Mouse (Mus musculus) neural tube, embryonic 15.5 days (tissue): ENCODE measurements around the gene Hes3. TPM values are rescaled to one million over a fixed set of nuclear protein-coding genes. Genes with fewer than 3 reads are reported as not detected.

Source experiments
- ATAC-seq: fragments of 200-750 bp; cut with Nextera tagmentation; 2 replicates; pipeline ENCODE4 v1.8.0; 2017; ENCODE audit warnings: mild to moderate bottlenecking, moderate TSS enrichment, moderate library complexity; ENCODE audit not compliant: low FRiP score
- H3K27ac ChIP-seq: fragments of 300-500 bp; sonication (generic); replicated peaks from 2 replicates; pipeline ENCODE4 v1.5.1; 2015; ENCODE audit warnings: mild to moderate bottlenecking, inconsistent platforms
- H3K27me3 ChIP-seq: fragments of 300-500 bp; sonication (generic); replicated peaks from 2 replicates; pipeline ENCODE4 v1.6.1; 2015; ENCODE audit warnings: inconsistent platforms
- H3K36me3 ChIP-seq: fragments of 300-500 bp; sonication (generic); 2 replicates; pipeline ENCODE4 v1.6.1; 2015; ENCODE audit warnings: inconsistent platforms
- H3K4me1 ChIP-seq: fragments of 300-500 bp; sonication (generic); 2 replicates; pipeline ENCODE4 v1.6.1; 2015; ENCODE audit warnings: inconsistent platforms
- H3K4me2 ChIP-seq: fragments of 300-500 bp; sonication (generic); 2 replicates; pipeline ENCODE4 v1.6.1; 2015; ENCODE audit warnings: inconsistent platforms, mild to moderate bottlenecking, moderate library complexity
- H3K4me3 ChIP-seq: fragments of 300-500 bp; sonication (generic); replicated peaks from 2 replicates; pipeline ENCODE4 v1.5.1; 2015; ENCODE audit warnings: mild to moderate bottlenecking, inconsistent platforms
- H3K9ac ChIP-seq: fragments of 300-500 bp; sonication (generic); replicated peaks from 2 replicates; pipeline ENCODE4 v1.6.1; 2015; ENCODE audit warnings: mild to moderate bottlenecking, inconsistent platforms
- H3K9me3 ChIP-seq: fragments of 300-500 bp; sonication (generic); replicated peaks from 2 replicates; pipeline ENCODE4 v1.6.1; 2016; ENCODE audit warnings: inconsistent platforms
- WGBS: fragments of 180-500 bp; shearing (Covaris S2); methylation state at CpG from one replicate; pipeline ENCODE4 v1.1.7; 2015; ENCODE audit warnings: mixed read lengths; 5-methylcytosine and 5-hydroxymethylcytosine counted together
- polyA plus RNA-seq: library from polyadenylated mRNA; unstranded; fragments of >200 nt; fragmentation: Nextera tagmentation; extraction: Ambion mirVana; gene quantifications from 2 replicates; pipeline ENCODE4 v1.2.1, GENCODE M21; 2015

The Hes3 gene
- polyA plus RNA-seq, 1 experiment from 2014 or later: 0.29 TPM

DNA sequence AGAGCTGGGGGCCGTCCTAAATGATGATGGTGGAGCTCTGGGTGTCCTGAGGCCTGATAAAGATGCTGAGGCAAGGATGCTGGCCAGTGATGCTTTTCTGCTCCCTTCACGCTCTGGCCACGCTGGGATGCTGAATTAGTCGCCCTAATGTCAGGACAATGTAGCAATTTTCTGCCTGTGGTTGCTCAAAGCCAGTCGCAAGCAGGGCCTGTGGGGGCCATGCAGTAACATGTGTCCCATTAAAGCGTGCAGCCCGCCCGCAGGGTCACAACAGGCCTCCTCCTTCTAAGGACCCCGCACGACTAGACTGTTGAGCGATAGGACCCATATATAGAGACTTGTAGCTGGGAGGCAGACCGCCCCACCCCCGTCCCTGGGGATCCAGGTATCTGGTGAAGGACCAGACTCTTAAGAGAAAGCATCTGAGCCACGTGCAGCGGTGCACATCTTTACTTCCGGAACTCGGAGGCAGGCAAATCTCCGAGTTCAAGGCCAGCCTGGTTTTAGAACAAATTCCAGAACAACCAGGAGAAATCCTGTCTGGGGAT is 3.0 kb downstream of the Hes3 start:
- Histone ChIP-seq H3K4me2 (no peak overlapping the region), H3K9ac (no peak overlapping the region), H3K4me1 (peaks cover 68% of the 10 kb centered on the region), H3K9me3 (no peaks in the 10 kb centered on the region), H3K27ac (no peak overlapping the region), H3K36me3 (no peaks in the 10 kb centered on the region), H3K4me3 (no peak overlapping the region), H3K27me3 (peaks cover 87% of the 10 kb centered on the region)
- no peak for ATAC-seq
- WGBS: 21% methylated on average over 18 of the region's 18 CpGs

DNA sequence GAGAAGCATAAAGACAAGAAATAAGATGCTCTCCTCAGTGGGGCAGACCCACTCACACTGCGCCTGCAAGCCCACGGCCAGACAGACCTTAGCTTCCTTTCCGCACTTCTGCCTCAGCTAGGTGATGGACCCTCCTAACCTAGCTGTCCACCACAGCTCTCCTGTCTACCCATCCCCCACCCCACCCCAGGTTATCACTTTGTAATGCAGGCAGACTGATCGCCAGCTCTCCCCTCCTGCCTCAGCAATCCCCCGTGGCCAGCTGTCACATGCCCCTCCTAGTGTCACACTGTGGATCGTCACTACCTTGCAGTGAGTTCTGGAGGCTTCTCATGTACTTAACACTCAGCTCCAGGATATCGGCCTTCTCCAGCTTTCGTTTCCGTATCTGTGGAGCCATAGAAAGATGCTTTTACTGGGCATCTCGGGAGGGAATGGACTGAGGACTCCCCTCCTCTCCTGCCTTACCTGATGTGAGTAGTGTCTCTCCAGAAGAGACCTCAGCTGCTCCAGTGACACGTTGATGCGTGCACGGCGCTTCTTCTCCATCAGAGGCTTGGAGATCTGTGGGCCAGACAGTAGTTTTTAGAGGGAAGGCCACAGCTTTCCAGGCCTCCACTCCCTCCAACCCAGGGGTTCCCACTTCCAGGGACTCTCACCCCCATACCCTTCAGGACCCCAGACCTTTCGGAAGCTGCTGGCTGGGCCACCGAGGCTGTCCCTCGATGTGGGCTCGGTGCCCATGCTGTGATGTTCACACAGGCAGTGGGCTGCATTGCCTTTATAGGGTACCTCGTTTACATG is 3.9 kb downstream of the Hes3 start:
- Histone ChIP-seq H3K36me3 (no peaks in the 10 kb centered on the region), H3K9ac (no peak overlapping the region), H3K27ac (no peak overlapping the region), H3K4me2 (0 out of 2 replicates have a peak overlapping the region, but pooled peaks have one; percentile 79), H3K4me1 (peaks cover 68% of the 10 kb centered on the region), H3K9me3 (no peaks in the 10 kb centered on the region), H3K4me3 (no peak overlapping the region), H3K27me3 (peaks cover 88% of the 10 kb centered on the region)
- no peak for ATAC-seq
- 11% methylated on average over 19 of the region's 19 CpGs for WGBS

DNA sequence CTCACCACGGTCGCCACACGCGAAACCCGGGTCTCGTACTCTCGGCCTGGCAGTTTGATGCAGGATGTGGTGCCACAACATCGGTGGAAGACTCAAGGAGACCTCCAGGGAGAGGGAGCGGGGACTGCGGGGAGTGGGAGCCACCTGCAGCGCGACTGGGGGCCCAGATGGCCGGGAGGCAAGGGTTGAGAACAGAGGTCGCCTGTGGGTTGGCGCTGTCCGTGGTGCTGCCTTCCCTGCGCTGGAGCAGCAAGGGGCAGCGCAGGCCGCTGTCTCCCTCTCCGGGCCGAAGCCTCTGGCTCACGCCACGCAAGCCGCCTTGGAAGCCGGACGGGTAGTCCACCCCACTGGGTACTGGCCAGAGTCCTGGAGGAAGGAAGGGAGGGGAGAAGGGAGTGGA is 4.6 kb downstream of the Hes3 start:
- H3K36me3 ChIP-seq: no peaks in the 10 kb centered on the region
- H3K27me3 ChIP-seq: peaks cover 88% of the 10 kb centered on the region
- H3K27ac ChIP-seq: no peak overlapping the region
- H3K9me3 ChIP-seq: no peaks in the 10 kb centered on the region
- WGBS: 1% methylated on average over 26 of the region's 26 CpGs
- H3K4me2 ChIP-seq: peak overlapping the region; percentile 79
- H3K4me1 ChIP-seq: peaks cover 63% of the 10 kb centered on the region
- H3K4me3 ChIP-seq: peak overlapping the region; percentile 40
- ATAC-seq: no peak
- H3K9ac ChIP-seq: peak overlapping the region; percentile 50

DNA sequence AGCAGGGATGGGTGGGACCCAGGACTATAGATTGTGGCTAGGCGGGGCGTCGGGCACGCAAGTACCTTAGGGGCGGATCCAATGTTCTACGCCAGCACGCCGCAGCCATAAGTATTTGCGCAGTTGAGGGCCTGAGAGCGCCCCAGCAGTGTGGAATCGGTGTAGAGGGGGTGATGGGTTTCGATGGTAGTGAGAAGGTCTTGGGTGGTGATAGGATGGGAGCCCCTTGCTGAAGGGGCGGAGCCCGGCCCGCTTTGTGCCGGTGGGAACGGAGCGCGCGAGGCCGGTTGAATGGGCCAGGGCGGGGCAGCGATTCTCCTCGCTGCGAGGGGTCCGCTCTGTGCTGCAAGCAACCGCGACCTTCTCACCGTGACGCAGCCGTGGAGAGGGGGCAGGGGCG is 5.3 kb downstream of the Hes3 start:
- peaks cover 57% of the 10 kb centered on the region for H3K4me1 ChIP-seq
- peak overlapping the region; percentile 79 for H3K4me2 ChIP-seq
- H3K27ac ChIP-seq: peak overlapping the region; percentile 41; the same call in 1 of the 2 replicates
- 1% methylated on average over 31 of the region's 32 CpGs for WGBS
- peak; percentile 51; the same call in 1 of the 2 replicates for ATAC-seq
- no peaks in the 10 kb centered on the region for H3K9me3 ChIP-seq
- H3K9ac ChIP-seq: peak overlapping the region; percentile 50
- H3K27me3 ChIP-seq: peaks cover 88% of the 10 kb centered on the region
- H3K4me3 ChIP-seq: peak overlapping the region; percentile 40
- H3K36me3 ChIP-seq: no peaks in the 10 kb centered on the region; the same call in 1 of the 2 replicates

DNA sequence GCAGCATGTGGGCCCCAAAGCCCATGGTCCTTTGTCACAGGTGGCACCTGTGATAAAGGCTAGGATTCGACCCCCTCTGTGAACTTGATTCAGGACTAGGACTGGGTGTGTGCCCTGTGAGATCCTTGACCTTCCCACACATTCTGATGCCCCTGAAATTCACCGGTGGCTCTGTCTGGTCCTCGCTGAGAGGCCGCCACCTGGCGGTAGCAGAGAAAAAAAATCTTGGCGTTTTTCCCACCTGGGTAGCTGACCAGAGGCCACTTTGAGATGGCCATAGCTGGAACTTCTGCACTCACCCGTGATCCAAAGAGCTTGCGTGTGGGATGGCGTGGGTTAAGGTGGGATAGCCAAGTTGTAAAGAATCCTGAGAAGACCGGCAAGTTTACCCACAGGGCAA is 6.0 kb downstream of the Hes3 start:
- Histone ChIP-seq H3K4me3 (no peak overlapping the region), H3K27me3 (peaks cover 89% of the 10 kb centered on the region), H3K9me3 (no peaks in the 10 kb centered on the region), H3K27ac (no peak overlapping the region), H3K4me2 (peak overlapping the region; percentile 79; the same call in 1 of the 2 replicates), H3K9ac (no peak overlapping the region), H3K36me3 (peaks cover 3% of the 10 kb centered on the region; the same call in 1 of the 2 replicates), H3K4me1 (peaks cover 50% of the 10 kb centered on the region)
- ATAC-seq: no peak
- WGBS: 8% methylated on average over 10 of the region's 10 CpGs

DNA sequence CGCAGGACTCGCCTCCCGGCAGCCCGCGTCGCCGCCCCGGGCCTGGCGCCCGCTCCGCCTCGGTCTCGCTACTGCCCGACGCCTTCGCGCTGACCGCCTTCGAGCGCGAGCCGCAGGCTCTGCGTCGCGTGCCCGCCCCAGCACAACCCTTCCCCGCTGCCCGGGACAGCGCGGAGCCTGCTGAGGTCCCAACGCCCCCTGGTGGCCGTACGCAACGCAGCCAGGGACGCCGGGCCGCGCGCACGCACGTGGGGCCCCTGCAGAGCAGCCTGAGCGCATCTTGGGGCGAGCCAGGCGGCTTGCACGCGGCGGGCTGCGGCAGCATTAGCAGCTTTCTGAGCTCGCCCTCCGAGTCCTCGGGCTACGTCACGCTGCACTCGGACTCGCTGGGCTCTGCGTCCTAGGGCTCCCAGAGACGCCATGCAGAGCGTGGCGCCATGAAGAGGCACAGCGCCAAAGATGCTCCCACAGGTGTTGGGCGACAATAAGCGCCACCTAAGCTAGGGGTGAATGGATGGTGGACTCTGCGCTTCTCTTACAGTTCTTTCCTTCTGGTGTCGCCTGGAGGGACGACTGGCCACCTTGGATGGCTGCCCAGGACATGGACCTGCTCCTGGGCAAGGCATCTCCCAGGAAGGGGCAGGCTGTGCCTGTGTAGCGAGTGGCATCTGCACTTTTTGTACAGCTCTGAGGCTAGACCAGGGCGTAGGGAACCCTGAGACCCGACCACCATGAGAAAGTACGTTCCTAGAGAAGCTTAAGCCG is 8.1 kb downstream of the Hes3 start:
- peak overlapping the region; percentile 72 for H3K4me2 ChIP-seq
- H3K9me3 ChIP-seq: no peaks in the 10 kb centered on the region
- ATAC-seq: peak; percentile 71
- H3K9ac ChIP-seq: peak overlapping the region; percentile 41
- H3K27me3 ChIP-seq: peaks cover 93% of the 10 kb centered on the region
- peaks cover 39% of the 10 kb centered on the region for H3K4me1 ChIP-seq
- WGBS: 7% methylated on average over 61 of the region's 70 CpGs
- peak overlapping the region; percentile 40 for H3K4me3 ChIP-seq
- H3K27ac ChIP-seq: no peak overlapping the region
- H3K36me3 ChIP-seq: peaks cover 9% of the 10 kb centered on the region

DNA sequence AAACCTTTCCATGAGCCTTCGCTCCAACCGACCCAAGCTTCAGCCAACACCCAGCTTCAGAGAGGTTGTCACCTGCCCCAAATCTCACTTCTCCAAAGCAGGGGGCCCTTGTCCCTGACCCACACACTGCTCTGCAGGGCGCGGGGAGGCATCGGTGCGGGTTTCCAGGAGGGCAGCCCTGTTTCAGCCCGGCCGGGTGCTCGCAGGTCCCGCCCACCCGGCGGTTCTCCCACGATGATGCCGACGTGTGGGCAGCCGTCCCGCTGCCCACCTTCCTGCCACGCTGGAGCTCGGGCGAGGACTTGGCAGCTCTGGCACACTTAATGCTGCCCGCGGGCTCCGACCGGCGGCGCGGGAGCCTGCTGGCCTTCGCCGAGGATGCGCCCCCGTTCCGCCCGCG is 8.7 kb downstream of the Hes3 start:
- H3K9me3 ChIP-seq: no peaks in the 10 kb centered on the region
- H3K9ac ChIP-seq: peak overlapping the region; percentile 41
- H3K27ac ChIP-seq: no peak overlapping the region
- 0 out of 2 replicates have a peak, but pooled peaks have one; percentile 1 for ATAC-seq
- peaks cover 32% of the 10 kb centered on the region for H3K4me1 ChIP-seq
- H3K36me3 ChIP-seq: peaks cover 9% of the 10 kb centered on the region
- peak overlapping the region; percentile 72 for H3K4me2 ChIP-seq
- 15% methylated on average over 34 of the region's 34 CpGs for WGBS
- H3K27me3 ChIP-seq: peaks cover 87% of the 10 kb centered on the region
- H3K4me3 ChIP-seq: peak overlapping the region; percentile 40

DNA sequence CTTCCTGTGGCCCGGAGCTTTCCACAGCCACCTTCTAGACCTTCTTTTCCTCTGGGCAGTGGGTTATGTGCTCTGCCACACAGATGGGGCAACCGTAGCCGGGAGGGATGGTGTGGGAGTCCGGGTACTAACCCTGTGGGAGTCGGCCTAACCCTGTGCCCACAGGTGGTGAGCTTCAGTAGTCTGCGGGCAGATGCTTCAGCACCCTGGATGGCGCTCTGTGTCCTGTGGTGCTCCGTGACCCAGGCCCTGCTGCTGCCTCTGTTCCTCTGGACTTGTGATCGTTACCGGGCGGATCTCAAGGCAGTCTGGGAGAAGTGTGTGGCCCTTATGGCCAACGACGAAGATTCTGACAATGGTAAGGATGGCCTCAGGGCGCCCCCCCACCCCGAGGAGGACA is 9.9 kb downstream of the Hes3 start:
- H3K27me3 ChIP-seq: peaks cover 82% of the 10 kb centered on the region
- peaks cover 24% of the 10 kb centered on the region for H3K4me1 ChIP-seq
- no peak overlapping the region for H3K4me3 ChIP-seq
- H3K4me2 ChIP-seq: no peak overlapping the region
- ATAC-seq: no peak
- WGBS: 57% methylated on average over 15 of the region's 15 CpGs
- no peak overlapping the region for H3K9ac ChIP-seq
- H3K36me3 ChIP-seq: peaks cover 9% of the 10 kb centered on the region
- no peaks in the 10 kb centered on the region for H3K9me3 ChIP-seq
- H3K27ac ChIP-seq: no peak overlapping the region

DNA sequence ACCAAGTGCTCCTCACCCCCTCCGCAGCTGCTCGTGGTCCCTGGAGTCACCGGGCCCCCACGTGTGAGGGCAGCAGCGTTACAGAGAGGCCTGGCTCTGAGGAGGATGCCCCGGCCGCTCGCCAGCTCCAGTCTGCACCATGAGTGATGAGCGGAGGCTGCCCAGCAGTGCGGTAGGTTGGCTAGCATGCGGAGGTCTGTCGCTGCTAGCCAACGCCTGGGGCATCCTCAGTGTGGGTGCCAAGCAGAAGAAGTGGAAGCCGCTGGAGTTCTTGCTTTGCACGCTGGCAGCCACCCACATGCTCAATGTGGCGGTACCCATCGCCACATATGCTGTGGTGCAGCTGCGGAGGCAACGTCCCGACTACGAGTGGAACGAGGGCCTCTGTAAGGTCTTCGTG is 12.5 kb downstream of the Hes3 start:
- Histone ChIP-seq H3K9me3 (no peaks in the 10 kb centered on the region), H3K4me1 (peaks cover 41% of the 10 kb centered on the region), H3K36me3 (peaks cover 9% of the 10 kb centered on the region), H3K4me2 (no peak overlapping the region), H3K4me3 (no peak overlapping the region), H3K27ac (no peak overlapping the region), H3K27me3 (peaks cover 73% of the 10 kb centered on the region), H3K9ac (no peak overlapping the region)
- no peak for ATAC-seq
- WGBS: 75% methylated on average over 23 of the region's 23 CpGs

DNA sequence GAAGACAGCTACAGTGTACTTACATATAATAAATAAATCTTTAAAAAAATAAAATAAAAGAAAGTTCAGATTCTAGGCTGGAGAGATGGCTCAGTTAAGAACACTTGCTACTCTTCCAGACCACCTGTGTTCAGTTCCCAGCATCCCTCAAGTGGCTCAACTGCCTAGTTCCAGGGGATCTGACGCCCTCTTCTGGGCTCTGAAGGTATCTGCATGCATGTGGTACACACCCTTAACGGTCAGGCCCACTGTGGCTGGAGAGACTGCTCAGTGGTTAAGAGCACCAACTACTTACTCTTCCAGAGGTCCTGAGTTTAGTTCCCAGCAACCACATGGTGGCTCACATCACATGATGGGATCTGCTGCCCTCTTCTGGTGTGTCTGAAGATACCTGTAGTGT is 13.5 kb downstream of the Hes3 start:
- no peak overlapping the region for H3K4me3 ChIP-seq
- H3K27ac ChIP-seq: no peak overlapping the region
- no peak for ATAC-seq
- WGBS: 74% methylated on average over 2 of the region's 2 CpGs
- H3K9ac ChIP-seq: no peak overlapping the region
- H3K9me3 ChIP-seq: no peaks in the 10 kb centered on the region
- H3K4me1 ChIP-seq: peaks cover 42% of the 10 kb centered on the region
- H3K36me3 ChIP-seq: peaks cover 9% of the 10 kb centered on the region
- H3K27me3 ChIP-seq: peaks cover 63% of the 10 kb centered on the region
- H3K4me2 ChIP-seq: no peak overlapping the region

DNA sequence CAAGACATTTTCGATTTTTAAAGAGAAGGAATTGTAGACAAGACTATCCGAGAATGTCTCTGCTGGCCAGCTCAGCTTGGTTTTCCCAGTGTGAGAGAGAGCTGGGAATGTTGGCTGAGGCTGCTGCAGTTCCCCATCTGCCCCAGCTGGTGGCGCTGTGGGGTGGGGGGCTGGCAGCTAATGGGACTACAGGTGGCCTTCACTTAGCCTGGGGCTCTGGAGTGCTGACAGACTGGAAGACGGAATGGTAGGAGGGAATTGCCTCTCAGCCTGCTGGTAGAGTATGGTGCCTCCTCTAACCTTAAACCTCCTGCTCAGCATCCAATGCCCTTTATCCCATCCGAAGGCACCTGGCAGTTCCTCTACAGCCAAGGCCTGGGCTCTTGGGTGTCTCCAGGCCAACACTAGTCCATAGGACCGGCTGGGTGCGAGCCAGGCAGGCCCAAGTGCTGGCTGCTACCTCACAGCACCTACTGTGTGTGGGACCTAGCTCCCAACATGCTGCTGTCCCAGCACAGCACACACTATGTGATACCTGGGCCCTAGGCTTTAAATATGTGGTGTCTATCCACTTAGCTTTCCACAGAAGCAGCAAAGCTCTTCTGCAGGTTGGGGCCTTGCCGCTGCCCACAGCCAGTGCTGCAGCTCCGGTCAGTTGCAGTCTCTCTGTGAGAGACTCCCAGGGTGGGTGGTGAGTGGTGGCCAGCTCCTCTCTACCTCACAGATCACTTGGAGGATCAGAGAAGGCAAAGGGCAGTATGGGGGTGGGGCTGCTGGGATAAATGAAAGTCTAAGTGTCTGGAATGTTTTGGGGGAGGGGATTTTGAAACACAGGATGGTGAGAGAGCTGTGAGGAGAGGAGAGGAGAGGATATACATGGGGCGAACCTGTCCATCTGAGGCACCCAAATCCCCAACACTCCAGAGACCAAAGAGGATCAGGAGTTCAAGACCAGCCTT is 14.8 kb downstream of the Hes3 start:
- no peak overlapping the region for H3K9ac ChIP-seq
- WGBS: 55% methylated on average over 10 of the region's 10 CpGs
- no peak overlapping the region for H3K27ac ChIP-seq
- ATAC-seq: no peak
- H3K4me1 ChIP-seq: peaks cover 50% of the 10 kb centered on the region
- peaks cover 15% of the 10 kb centered on the region for H3K36me3 ChIP-seq
- no peak overlapping the region; the same call in 1 of the 2 replicates for H3K4me3 ChIP-seq
- peaks cover 50% of the 10 kb centered on the region for H3K27me3 ChIP-seq
- no peaks in the 10 kb centered on the region for H3K9me3 ChIP-seq
- no peak overlapping the region for H3K4me2 ChIP-seq
